Mouse (Mus musculus) adrenal gland (tissue): ENCODE results near the gene Cish.
"Not testable (repeated sequence)": the region's sequence is repeated elsewhere in the genome, so short reads cannot be mapped to it uniquely, and the experiment has no call there.

Experiments
- intact Hi-C: fragments of 180-260 bp; cut with DNase I; formaldehyde crosslinking; loops from one replicate; pipeline ENCODE4 v1.15.1; 2025

The Cish gene

GRCm38 (mm10) chr9:107297658-107298057, 1.8 kb downstream of the Cish start:
- intact Hi-C loops: no loop called here

- intact Hi-C loops: no loop called here
These were observed 2.4 kb downstream of the Cish start for GRCm38 (mm10) chr9:107298059-107298780.

GRCm38 (mm10) chr9:107298876-107299275, 3.0 kb downstream of the Cish start:
- intact Hi-C loops: no loop called here

- intact Hi-C loops: no loop called here
These were observed 4.0 kb downstream of the Cish start for GRCm38 (mm10) chr9:107299783-107300182.

GRCm38 (mm10) chr9:107300224-107300973, 4.6 kb downstream of the Cish start:
- intact Hi-C loops: no loop called here

GRCm38 (mm10) chr9:107301554-107302331, 5.9 kb downstream of the Cish start:
- intact Hi-C loops: no loop called here

GRCm38 (mm10) chr9:107302592-107302991, 6.8 kb downstream of the Cish start:
- intact Hi-C loops: no loop called here

- intact Hi-C loops: no loop called here
These were observed 7.4 kb downstream of the Cish start for GRCm38 (mm10) chr9:107303121-107303820.

- intact Hi-C loops: no loop called here
These were observed 8.1 kb downstream of the Cish start for GRCm38 (mm10) chr9:107303900-107304299.

- intact Hi-C loops: no loop called here
These were observed 8.6 kb downstream of the Cish start for GRCm38 (mm10) chr9:107304383-107304782.

GRCm38 (mm10) chr9:107305012-107305411, 9.2 kb downstream of the Cish start:
- intact Hi-C loops: no loop called here

- intact Hi-C loops: no loop called here
These were observed 10.0 kb downstream of the Cish start for GRCm38 (mm10) chr9:107305601-107306542.

GRCm38 (mm10) chr9:107306673-107307072, 10.8 kb downstream of the Cish start:
- intact Hi-C loops: not testable (repeated sequence)

- intact Hi-C loops: no loop called here
These were observed 11.5 kb downstream of the Cish start for GRCm38 (mm10) chr9:107307099-107307872.

- intact Hi-C loops: no loop called here
These were observed 12.1 kb downstream of the Cish start for GRCm38 (mm10) chr9:107307886-107308285.

- intact Hi-C loops: no loop called here
These were observed 12.6 kb downstream of the Cish start for GRCm38 (mm10) chr9:107308346-107309000.

- intact Hi-C loops: no loop called here
These were observed 13.3 kb downstream of the Cish start for GRCm38 (mm10) chr9:107309171-107309570.

- intact Hi-C loops: no loop called here
These were observed 13.8 kb downstream of the Cish start for GRCm38 (mm10) chr9:107309600-107309999.
